Mouse (Mus musculus) mouse trophoblast stem cell (cell line): Measurements from ENCODE around the gene Fmo5.

Experiments
- in situ Hi-C, 2 experiments: fragments of 300-500 bp; cut with MseI, MboI; formaldehyde crosslinking; loops; 2 replicates in 1 of 2; 3 replicates in 1 of 2; pipeline ENCODE4 v1.15.1; 2025

The Fmo5 gene

DNA sequence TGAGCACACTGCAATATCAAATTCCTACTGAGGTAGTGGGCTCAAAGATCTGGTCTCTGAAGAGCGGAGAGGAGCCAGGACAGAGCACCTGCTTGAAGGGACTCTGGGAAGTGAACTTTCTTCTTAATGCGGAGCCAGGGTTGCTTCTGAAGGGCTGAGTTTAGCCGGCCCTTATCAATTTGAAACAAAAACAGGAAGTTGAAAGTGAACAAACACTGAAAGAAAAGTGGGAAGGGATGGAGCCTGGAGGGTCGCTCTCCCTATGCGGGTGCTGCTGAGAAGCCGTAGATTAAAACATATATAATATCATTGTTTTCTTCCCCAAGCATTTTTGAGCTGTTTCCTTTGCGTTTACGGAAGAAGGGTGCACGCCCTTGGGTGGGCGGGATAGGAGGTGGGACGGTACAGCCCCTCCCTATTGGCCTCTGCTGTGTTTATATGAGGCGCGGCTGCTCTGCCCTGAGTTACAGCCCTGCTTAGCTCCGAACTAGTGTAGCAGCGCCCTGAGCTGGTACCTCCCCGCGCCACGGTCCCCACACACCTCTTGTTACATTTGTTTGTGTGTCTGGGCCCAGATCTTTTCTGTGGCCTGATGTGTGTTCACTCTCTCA is at the start of gene Fmo5:
TSS of gene Fmo5 (plus strand) at position 414 of the 611 bp plus-strand sequence.
- in situ Hi-C loops = no loop called here

- in situ Hi-C loops = no loop called here
Measured at GRCm38 (mm10) chr3:97585383-97586160, 43.0 kb upstream of the Fmo5 start.

GRCm38 (mm10) chr3:97587656-97588055 is 40.9 kb upstream of the Fmo5 start:
- in situ Hi-C loops = no loop called here

- in situ Hi-C loops = no loop called here
Measured at GRCm38 (mm10) chr3:97590699-97591098, 37.9 kb upstream of the Fmo5 start.

DNA sequence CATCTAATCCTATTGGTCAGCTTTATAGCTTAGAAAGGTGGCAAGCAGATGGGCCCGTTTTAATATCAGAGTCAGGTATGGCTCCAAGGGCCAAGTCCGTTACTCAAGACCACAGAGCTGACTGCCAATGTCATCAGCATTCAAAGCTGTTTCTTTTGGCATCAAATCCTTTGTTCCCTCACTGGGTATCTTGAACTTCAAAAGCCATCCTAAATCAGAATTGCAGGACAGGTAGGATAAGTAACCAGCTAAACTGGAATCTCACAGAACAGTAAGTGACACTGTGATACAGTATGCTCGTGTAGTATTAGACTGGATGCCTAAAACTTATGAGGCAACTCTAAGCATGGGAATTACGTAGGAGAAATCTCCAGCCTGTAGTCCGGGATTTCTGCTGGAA is 35.5 kb upstream of the Fmo5 start:
- in situ Hi-C loops = no loop called here

GRCm38 (mm10) chr3:97594140-97594539 is 34.5 kb upstream of the Fmo5 start:
- in situ Hi-C loops = no loop called here

- in situ Hi-C loops = no loop called here
Measured at GRCm38 (mm10) chr3:97595066-97595465, 33.5 kb upstream of the Fmo5 start.

DNA sequence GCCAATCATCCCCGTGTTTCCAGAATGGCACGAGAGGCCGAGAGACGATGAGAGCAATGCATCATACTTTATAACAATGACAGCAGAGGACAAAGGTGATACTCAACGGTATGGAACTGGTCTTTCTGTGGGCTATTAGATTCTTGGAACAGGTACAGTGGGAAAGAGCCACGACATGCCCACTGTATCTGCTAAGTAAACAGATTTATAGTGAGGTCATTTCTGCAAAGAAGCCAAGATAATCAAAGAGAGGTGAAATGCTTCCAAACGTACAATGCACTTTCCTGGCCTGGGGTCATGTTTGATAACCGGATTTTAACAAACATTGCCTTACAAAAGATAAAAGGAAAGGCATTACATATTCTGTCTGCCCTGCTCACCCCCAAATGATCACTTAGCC is 31.8 kb upstream of the Fmo5 start:
- in situ Hi-C loops = no loop called here

GRCm38 (mm10) chr3:97600050-97600832 is 28.4 kb upstream of the Fmo5 start:
- in situ Hi-C loops = no loop called here

DNA sequence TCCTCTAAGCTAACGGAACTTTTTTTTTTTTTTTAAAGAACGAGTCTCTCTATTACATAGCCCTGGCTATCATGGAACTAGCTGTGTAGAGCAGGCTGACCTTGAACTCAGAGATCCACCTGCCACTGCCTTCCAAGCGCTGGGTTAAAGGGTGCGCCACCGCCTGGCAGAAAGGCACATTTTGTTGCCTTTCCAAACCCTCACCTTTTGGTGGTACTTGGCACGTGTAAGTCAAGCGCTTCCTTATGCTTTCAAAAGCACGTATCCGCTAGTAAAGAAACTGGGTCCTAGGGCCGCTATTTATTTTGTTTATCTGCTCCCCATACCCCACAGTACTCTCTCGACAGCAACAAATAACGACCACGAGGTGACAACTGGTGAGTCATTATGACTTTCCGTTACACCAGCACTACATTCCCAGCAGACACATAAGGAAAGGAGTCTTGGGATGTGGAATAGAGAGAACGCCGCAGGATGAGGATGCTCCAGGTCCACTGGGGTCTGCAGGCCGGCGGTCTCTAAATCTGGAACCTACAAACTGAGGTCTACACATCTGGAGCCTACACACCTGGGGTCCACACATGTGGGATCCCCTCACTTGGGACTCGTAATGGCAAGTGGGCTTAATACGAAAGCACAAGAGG is 19.3 kb upstream of the Fmo5 start:
- in situ Hi-C loops = no loop called here

- in situ Hi-C loops = no loop called here
Measured at GRCm38 (mm10) chr3:97609845-97610410, 18.7 kb upstream of the Fmo5 start, which contains the start of gene Chd1l. Gene Chd1l (minus strand): TSS chr3:97610203.

DNA sequence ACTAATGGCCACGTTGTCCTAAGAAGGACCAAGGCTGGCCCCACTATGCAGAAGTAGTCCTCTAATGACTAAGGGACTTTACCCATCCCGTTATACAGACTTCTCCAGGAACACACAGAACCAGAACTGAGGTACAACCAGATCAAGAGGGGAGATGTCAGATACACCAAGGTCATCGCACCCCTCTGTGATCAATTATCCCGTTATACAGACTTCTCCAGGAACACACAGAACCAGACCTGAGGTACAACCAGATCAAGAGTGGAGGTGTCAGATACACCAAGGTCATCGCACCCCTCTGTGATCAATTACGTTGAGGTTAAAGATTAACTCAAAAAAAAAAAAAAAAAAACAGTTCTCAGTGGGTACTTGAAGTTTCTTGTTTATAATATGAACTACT is 17.6 kb upstream of the Fmo5 start:
- in situ Hi-C loops = no loop called here

DNA sequence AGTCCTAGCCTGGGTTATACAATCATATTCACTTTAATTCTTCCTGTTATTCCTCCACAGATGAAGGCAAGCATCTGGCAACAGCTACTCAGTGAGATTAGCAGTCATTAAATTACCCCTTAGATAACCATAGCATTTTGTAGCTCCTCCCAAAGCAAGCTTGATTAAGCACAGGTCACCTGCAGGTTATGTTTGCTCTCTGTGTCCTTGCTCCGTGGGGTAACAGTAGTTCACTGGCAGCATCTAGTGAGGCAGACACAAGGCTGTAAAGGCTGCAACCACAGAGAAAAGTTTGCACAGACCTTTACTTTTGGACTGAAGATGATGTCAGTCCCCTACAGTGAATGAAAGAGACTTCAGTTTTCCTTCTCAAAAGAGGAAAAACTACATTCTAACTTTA is 13.4 kb upstream of the Fmo5 start:
- in situ Hi-C loops = no loop called here

DNA sequence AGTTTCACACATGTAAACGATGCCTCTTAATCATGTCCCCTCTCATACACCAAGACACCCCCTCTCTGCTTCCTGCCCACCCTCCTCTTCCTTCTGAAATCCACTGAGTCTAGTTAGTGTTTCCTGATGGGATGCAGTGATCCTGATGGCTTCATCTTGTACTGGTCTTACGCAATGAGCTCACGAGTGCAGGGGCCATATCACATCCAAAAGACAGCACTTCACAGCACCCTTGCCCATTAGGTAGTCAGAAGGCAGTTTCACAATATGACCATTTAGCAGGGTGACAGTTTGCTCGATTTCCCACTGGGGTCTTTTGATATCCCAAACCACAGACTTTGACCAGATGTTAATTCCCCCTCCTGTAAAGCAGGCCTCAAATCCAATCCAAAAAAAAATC is 12.7 kb upstream of the Fmo5 start:
- in situ Hi-C loops = no loop called here

GRCm38 (mm10) chr3:97617091-97617825 is 11.3 kb upstream of the Fmo5 start:
- in situ Hi-C loops = no loop called here

GRCm38 (mm10) chr3:97617899-97618298 is 10.7 kb upstream of the Fmo5 start:
- in situ Hi-C loops = no loop called here

DNA sequence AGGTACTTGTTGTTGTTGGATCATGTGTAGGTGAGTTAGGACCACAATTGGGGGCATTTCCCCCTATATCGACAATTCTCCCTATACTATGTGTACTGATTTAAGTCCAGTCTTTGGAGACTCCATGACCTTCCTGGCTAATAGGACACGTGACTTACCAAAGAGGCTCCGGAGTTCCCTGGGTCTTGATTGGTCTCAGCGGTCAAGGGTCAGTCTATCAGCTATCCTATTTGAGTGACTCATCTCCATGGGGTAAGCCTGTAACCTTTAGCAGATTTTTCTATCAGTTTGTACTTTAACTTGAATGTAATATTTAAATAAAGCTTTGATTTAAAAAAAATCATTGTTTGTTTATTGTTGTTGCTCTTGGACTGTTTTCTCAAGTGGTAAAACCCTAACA is 7.9 kb upstream of the Fmo5 start:
- in situ Hi-C loops = no loop called here

GRCm38 (mm10) chr3:97624611-97625010 is 4.0 kb upstream of the Fmo5 start:
- in situ Hi-C loops = no loop called here

DNA sequence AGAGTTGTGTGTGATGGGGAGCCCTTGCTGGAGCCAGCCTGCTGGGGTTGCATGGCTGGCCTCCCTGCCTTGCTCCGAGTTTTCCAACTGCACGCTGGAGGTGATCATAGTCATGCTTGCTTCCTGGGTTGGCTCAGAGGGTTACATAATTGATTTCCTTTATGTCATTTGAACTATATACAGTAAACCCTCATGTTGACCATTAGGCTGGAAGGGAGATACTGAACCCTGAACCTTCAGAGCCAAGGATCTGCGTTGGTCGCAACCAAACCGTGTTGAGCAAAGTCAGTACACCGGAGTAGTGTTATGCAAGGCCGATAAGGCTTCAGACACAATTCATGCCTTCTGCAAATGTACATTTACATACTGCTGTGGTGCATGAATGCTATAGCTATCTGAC is 711 bp upstream of the Fmo5 start:
- in situ Hi-C loops = no loop called here

DNA sequence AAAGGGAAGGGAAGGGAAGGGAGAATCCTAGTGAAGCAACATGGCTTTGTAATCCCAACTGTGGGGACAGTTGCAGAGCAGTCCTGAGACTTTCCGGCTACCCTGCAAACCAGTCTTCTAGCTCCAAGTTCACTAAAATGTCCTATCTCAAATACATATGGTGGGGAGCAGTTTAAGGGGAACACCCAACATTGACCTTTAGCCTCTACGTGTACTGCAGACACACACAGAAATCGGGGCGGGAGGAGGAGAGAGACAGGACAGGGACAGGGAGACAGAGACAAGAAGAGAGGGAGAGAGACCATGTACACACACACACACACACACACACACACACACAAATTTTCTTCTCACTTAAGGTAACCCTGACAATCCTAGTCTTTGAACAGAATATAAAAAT is 1.3 kb downstream of the Fmo5 start:
- in situ Hi-C loops = no loop called here

DNA sequence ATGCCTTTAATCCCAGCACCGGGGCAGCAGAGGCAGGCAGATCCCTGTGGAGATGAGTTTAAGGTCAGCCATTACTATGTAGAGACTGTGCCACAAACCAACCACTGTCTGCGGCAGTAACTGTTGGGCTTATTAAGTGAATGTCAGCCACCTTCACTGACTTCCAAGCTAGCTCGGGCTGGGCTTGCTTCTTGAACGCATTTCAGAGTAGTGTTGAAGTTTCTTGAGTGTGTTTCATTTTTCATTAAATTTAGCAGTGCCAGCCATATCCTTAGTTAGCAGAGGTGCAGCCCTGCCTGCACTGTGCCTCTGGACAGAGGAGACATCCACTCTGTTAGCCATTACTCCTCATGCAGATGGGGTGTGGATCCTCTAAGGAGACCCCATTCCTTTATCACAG is 2.1 kb downstream of the Fmo5 start:
- in situ Hi-C loops = no loop called here
